Mouse (Mus musculus) midbrain, postnatal 0 days (tissue): ENCODE measurements around the gene Csnk2b. TPM values are rescaled to one million over a fixed set of nuclear protein-coding genes. Genes with fewer than 3 reads are reported as not detected.

Experiments used
- ATAC-seq: fragments of 200-750 bp; cut with Nextera tagmentation; 2 replicates; pipeline ENCODE4 v1.8.0; 2017; ENCODE audit warnings: moderate number of reproducible peaks, mild to moderate bottlenecking, moderate TSS enrichment, moderate library complexity; ENCODE audit not compliant: low FRiP score
- DNase-seq: peaks from one replicate; pipeline ENCODE4 v3.0.0-alpha.2; 2015; ENCODE audit warnings: low spot score
- H3K27ac ChIP-seq: fragments of 300-500 bp; sonication (generic); 2 replicates; pipeline ENCODE4 v1.5.1; 2014; ENCODE audit warnings: low read depth, mild to moderate bottlenecking, low read length, mixed read lengths
- H3K27me3 ChIP-seq: fragments of 300-500 bp; sonication (generic); 2 replicates; pipeline ENCODE4 v1.6.1; 2014; ENCODE audit warnings: low read length, control low read depth, mixed read lengths; ENCODE audit not compliant: insufficient read depth
- H3K36me3 ChIP-seq: fragments of 300-500 bp; sonication (generic); 2 replicates; pipeline ENCODE4 v1.6.1; 2014; ENCODE audit warnings: low read length, control low read depth, mixed read lengths; ENCODE audit not compliant: insufficient read depth
- H3K4me1 ChIP-seq: fragments of 300-500 bp; sonication (generic); 2 replicates; pipeline ENCODE4 v1.6.1; 2014; ENCODE audit warnings: mild to moderate bottlenecking, control low read depth, antibody characterized with exemption, low read length, mixed read lengths; ENCODE audit not compliant: insufficient read depth
- H3K4me2 ChIP-seq: fragments of 300-500 bp; sonication (generic); 2 replicates; pipeline ENCODE4 v1.6.1; 2014; ENCODE audit warnings: low read depth, mild to moderate bottlenecking, low read length, mixed read lengths; ENCODE audit not compliant: poor library complexity, severe bottlenecking
- H3K4me3 ChIP-seq: fragments of 300-500 bp; sonication (generic); 2 replicates; pipeline ENCODE4 v1.5.1; 2014; ENCODE audit warnings: low read depth, mild to moderate bottlenecking, low read length, moderate library complexity
- H3K9ac ChIP-seq: fragments of 300-500 bp; sonication (generic); replicated peaks from 2 replicates; pipeline ENCODE4 v1.6.1; 2014; ENCODE audit warnings: mild to moderate bottlenecking, low read length, moderate library complexity, mixed read lengths; ENCODE audit not compliant: poor library complexity, severe bottlenecking
- H3K9me3 ChIP-seq: fragments of 300-500 bp; sonication (generic); 2 replicates; pipeline ENCODE4 v1.6.1; 2016; ENCODE audit warnings: low read length, control low read depth
- CTCF ChIP-seq: IDR thresholded peaks from 2 replicates; pipeline ENCODE4 v1.5.1; 2016; ENCODE audit warnings: antibody characterized with exemption, mild to moderate bottlenecking
- WGBS: fragments of 180-500 bp; shearing (Covaris S2); extraction: QIAGEN DNeasy Blood & Tissue Kit; methylation state at CpG from one replicate; pipeline ENCODE4 v1.1.7; 2014; 5-methylcytosine and 5-hydroxymethylcytosine counted together
- polyA plus RNA-seq: library from polyadenylated mRNA; unstranded; fragments of >200 nt; fragmentation: Nextera tagmentation; extraction: Ambion mirVana; gene quantifications from 2 replicates; pipeline ENCODE4 v1.2.1, GENCODE M21; 2015
- total RNA-seq: library from RNA; depleted of rRNA; stranded (reverse); fragments of >200 nt; gene quantifications from 2 replicates; pipeline ENCODE4 v1.2.3, GENCODE M21; 2014; rRNA removed

Csnk2b gene
- total and polyA plus RNA-seq, 2 experiments from 2014 or later: 287 to 332 TPM

GRCm38 (mm10) chr17:35068213-35068914 is 53.5 kb downstream of the Csnk2b start:
- no peaks in the 10 kb centered on the region for H3K36me3 ChIP-seq
- H3K4me2 ChIP-seq: no peak overlapping the region
- H3K27me3 ChIP-seq: peaks cover 19% of the 10 kb centered on the region; the same call in 1 of the 2 replicates
- TF ChIP-seq CTCF: no peak
- H3K4me1 ChIP-seq: no peaks in the 10 kb centered on the region; the same call in 1 of the 2 replicates
- ATAC-seq (no peak), DNase-seq (no peak)
- no peaks in the 10 kb centered on the region for H3K9me3 ChIP-seq
- H3K9ac ChIP-seq: no peak overlapping the region
- H3K4me3 ChIP-seq: no peak overlapping the region
- 85% methylated on average over 17 of the region's 17 CpGs for whole genome bisulfite sequencing
- no peak overlapping the region for H3K27ac ChIP-seq

Other genes starting within 250 kb of the Csnk2b start
Only the 30 nearest of the 42 such genes appear.
- 17.6 and 35.3 TPM in 2 replicates for gene Lsm2, start 140.2 kb downstream of the Csnk2b start, total RNA-seq
- 93.0 and 94.9 TPM in 2 replicates for gene Lsm2, start 140.2 kb downstream of the Csnk2b start, polyA plus RNA-seq
- 89.0 and 97.8 TPM in 2 replicates for gene Vars, start 121.1 kb downstream of the Csnk2b start, total RNA-seq
- gene Vars, start 121.1 kb downstream of the Csnk2b start, polyA plus RNA-seq: 39.7 and 40.9 TPM in 2 replicates
- 0.19 and 0.44 TPM in 2 replicates for gene Vwa7, start 105.5 kb downstream of the Csnk2b start, total RNA-seq
- 0.06 and 0.14 TPM in 2 replicates for gene Vwa7, start 105.5 kb downstream of the Csnk2b start, polyA plus RNA-seq
- 0.38 TPM in 1 of 2 replicates, not detected in the other for gene Sapcd1, start 94.0 kb downstream of the Csnk2b start, total RNA-seq
- 1.5 and 1.6 TPM in 2 replicates for gene Sapcd1, start 94.0 kb downstream of the Csnk2b start, polyA plus RNA-seq
- 1.7 and 3.8 TPM in 2 replicates for gene Msh5, start 75.3 kb downstream of the Csnk2b start, total RNA-seq
- gene Msh5, start 75.3 kb downstream of the Csnk2b start, polyA plus RNA-seq: 1.3 and 1.4 TPM in 2 replicates
- gene Clic1, start 72.1 kb downstream of the Csnk2b start, total RNA-seq: 28.0 and 33.4 TPM in 2 replicates
- 40.0 and 41.9 TPM in 2 replicates for gene Clic1, start 72.1 kb downstream of the Csnk2b start, polyA plus RNA-seq
- gene Ddah2, start 63.0 kb downstream of the Csnk2b start, total RNA-seq: 159 and 204 TPM in 2 replicates
- gene Ddah2, start 63.0 kb downstream of the Csnk2b start, polyA plus RNA-seq: 210 and 213 TPM in 2 replicates
- 2.4 TPM in 1 of 2 replicates, not detected in the other for gene Ly6g6c, start 56.7 kb downstream of the Csnk2b start, total RNA-seq
- not detected in 2 replicates for gene Ly6g6c, start 56.7 kb downstream of the Csnk2b start, polyA plus RNA-seq
- gene Mpig6b, start 55.9 kb downstream of the Csnk2b start, total RNA-seq: not detected in 2 replicates
- gene Mpig6b, start 55.9 kb downstream of the Csnk2b start, polyA plus RNA-seq: not detected in 2 replicates
- gene Ly6g6e, start 45.2 kb downstream of the Csnk2b start, total RNA-seq: not detected in 2 replicates
- 0.31 TPM in 1 of 2 replicates, not detected in the other for gene Ly6g6e, start 45.2 kb downstream of the Csnk2b start, polyA plus RNA-seq
- 1.4 TPM in 1 of 2 replicates, not detected in the other for gene Ly6g6d, start 44.0 kb downstream of the Csnk2b start, total RNA-seq
- gene Ly6g6d, start 44.0 kb downstream of the Csnk2b start, polyA plus RNA-seq: 0.98 and 1.1 TPM in 2 replicates
- not detected in 2 replicates for gene Ly6g6f, start 36.4 kb downstream of the Csnk2b start, total RNA-seq
- gene Ly6g6f, start 36.4 kb downstream of the Csnk2b start, polyA plus RNA-seq: not detected in 2 replicates
- gene Abhd16a, start 32.8 kb downstream of the Csnk2b start, total RNA-seq: 98.9 and 151 TPM in 2 replicates
- gene Abhd16a, start 32.8 kb downstream of the Csnk2b start, polyA plus RNA-seq: 122 and 128 TPM in 2 replicates
- not detected in 2 replicates for gene Ly6g5c, start 13.8 kb downstream of the Csnk2b start, total RNA-seq
- not detected in 2 replicates for gene Ly6g5c, start 13.8 kb downstream of the Csnk2b start, polyA plus RNA-seq
- gene Ly6g5b, start 6.6 kb downstream of the Csnk2b start, total RNA-seq: 0.99 and 3.7 TPM in 2 replicates
- gene Ly6g5b, start 6.6 kb downstream of the Csnk2b start, polyA plus RNA-seq: 1.3 and 1.8 TPM in 2 replicates
- 11.7 and 17.0 TPM in 2 replicates for gene Gpank1, start 598 bp downstream of the Csnk2b start, total RNA-seq
- 20.2 and 21.0 TPM in 2 replicates for gene Gpank1, start 598 bp downstream of the Csnk2b start, polyA plus RNA-seq
- gene D17H6S53E, start 4.3 kb upstream of the Csnk2b start, total RNA-seq: 10.7 and 28.0 TPM in 2 replicates
- gene D17H6S53E, start 4.3 kb upstream of the Csnk2b start, polyA plus RNA-seq: 9.6 and 10.3 TPM in 2 replicates
- gene Apom, start 10.0 kb upstream of the Csnk2b start, total RNA-seq: 0.44 TPM in 1 of 2 replicates, not detected in the other
- 0.22 TPM in 1 of 2 replicates, not detected in the other for gene Apom, start 10.0 kb upstream of the Csnk2b start, polyA plus RNA-seq
- gene Bag6, start 13.1 kb upstream of the Csnk2b start, total RNA-seq: 330 and 339 TPM in 2 replicates
- 62.3 and 68.9 TPM in 2 replicates for gene Bag6, start 13.1 kb upstream of the Csnk2b start, polyA plus RNA-seq
- 193 and 230 TPM in 2 replicates for gene Prrc2a, start 42.8 kb upstream of the Csnk2b start, total RNA-seq
- 85.7 and 88.0 TPM in 2 replicates for gene Prrc2a, start 42.8 kb upstream of the Csnk2b start, polyA plus RNA-seq
- 1.8 and 4.1 TPM in 2 replicates for gene Aif1, start 54.0 kb upstream of the Csnk2b start, total RNA-seq
- 9.2 and 9.5 TPM in 2 replicates for gene Aif1, start 54.0 kb upstream of the Csnk2b start, polyA plus RNA-seq
- gene Lst1, start 66.4 kb upstream of the Csnk2b start, total RNA-seq: 5.9 and 26.7 TPM in 2 replicates
- gene Lst1, start 66.4 kb upstream of the Csnk2b start, polyA plus RNA-seq: 7.8 and 12.0 TPM in 2 replicates
- 1.4 and 2.1 TPM in 2 replicates for gene Ltb, start 72.4 kb upstream of the Csnk2b start, total RNA-seq
- 1.0 and 1.6 TPM in 2 replicates for gene Ltb, start 72.4 kb upstream of the Csnk2b start, polyA plus RNA-seq
- not detected in 2 replicates for gene Tnf, start 80.0 kb upstream of the Csnk2b start, total RNA-seq
- gene Tnf, start 80.0 kb upstream of the Csnk2b start, polyA plus RNA-seq: 0.09 TPM in 1 of 2 replicates, not detected in the other
- gene Lta, start 83.3 kb upstream of the Csnk2b start, total RNA-seq: 0.49 and 1.2 TPM in 2 replicates
- 0.98 and 1.2 TPM in 2 replicates for gene Lta, start 83.3 kb upstream of the Csnk2b start, polyA plus RNA-seq
- gene Gm16181, start 98.8 kb upstream of the Csnk2b start, total RNA-seq: not detected in 2 replicates
- gene Gm16181, start 98.8 kb upstream of the Csnk2b start, polyA plus RNA-seq: 0.33 TPM in 1 of 2 replicates, not detected in the other
- 109 and 117 TPM in 2 replicates for gene Atp6v1g2, start 111.6 kb upstream of the Csnk2b start, total RNA-seq
- 210 and 232 TPM in 2 replicates for gene Atp6v1g2, start 111.6 kb upstream of the Csnk2b start, polyA plus RNA-seq
- 17.0 and 18.5 TPM in 2 replicates for gene Nfkbil1, start 113.7 kb upstream of the Csnk2b start, total RNA-seq
- gene Nfkbil1, start 113.7 kb upstream of the Csnk2b start, polyA plus RNA-seq: 11.2 and 12.3 TPM in 2 replicates
- 261 and 288 TPM in 2 replicates for gene Ddx39b, start 119.7 kb upstream of the Csnk2b start, total RNA-seq
- 320 and 329 TPM in 2 replicates for gene Ddx39b, start 119.7 kb upstream of the Csnk2b start, polyA plus RNA-seq
- gene H2-D1, start 140.7 kb upstream of the Csnk2b start, total RNA-seq: 75.4 and 78.0 TPM in 2 replicates
- 130 and 148 TPM in 2 replicates for gene H2-D1, start 140.7 kb upstream of the Csnk2b start, polyA plus RNA-seq